36 mouse cellular contexts compared by ENCODE assay signal in the genomic region with DNA sequence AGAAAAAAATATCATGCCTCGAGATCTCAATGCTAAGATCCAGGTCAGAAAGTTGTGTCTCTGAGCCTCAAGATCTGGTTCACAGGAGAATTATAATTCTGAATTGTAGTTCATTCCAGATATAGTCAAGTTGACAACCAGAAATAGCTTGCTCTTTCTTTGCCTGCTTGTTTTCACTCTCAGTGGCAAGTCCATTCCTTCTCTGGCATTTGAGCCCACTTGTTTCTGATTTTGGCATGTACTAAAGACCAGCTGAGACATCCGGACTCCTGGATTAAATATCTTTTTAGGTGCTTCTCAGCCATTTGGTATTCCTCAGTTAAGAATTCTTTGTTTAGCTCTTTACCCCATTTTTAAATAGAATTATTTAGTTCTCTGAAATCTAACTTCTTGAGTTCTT.
"Had no signal": no experiment of that assay in that cellular context is flagged by ENCODE, and none has a peak within 500 bp of the region (broad histone marks: within the 10 kb centered on the region; RNA-seq: fewer than 3 reads in every experiment).

No protein-coding gene starts in this region.

- DNase-seq: heart, postnatal 10 days; heart, postnatal 14 days; heart, postnatal 36 days; heart, postnatal 4 days; kidney, adult 11 months; kidney, adult 18-20 months; kidney, adult 2 months; kidney, adult 8-10 months; kidney, adult 9 months; kidney, postnatal 10 days; kidney, postnatal 14 days; kidney, postnatal 25 days; kidney, postnatal 36 days; kidney, postnatal 4 days; layer of hippocampus, adult 9-11 months; layer of hippocampus, postnatal 36 days had no signal

- H3K36me3 ChIP-seq: heart, embryonic 10.5 days; heart, embryonic 12.5 days; heart, embryonic 13.5 days; heart, embryonic 15.5 days; hindbrain, embryonic 10.5 days; hindbrain, embryonic 12.5 days; hindbrain, embryonic 13.5 days; hindbrain, embryonic 15.5 days; intestine, embryonic 15.5 days; kidney, embryonic 15.5 days had no signal

- H3K4me1 ChIP-seq: heart, embryonic 10.5 days; heart, embryonic 12.5 days; heart, embryonic 13.5 days; heart, embryonic 15.5 days; hindbrain, embryonic 10.5 days; hindbrain, embryonic 12.5 days; hindbrain, embryonic 13.5 days; hindbrain, embryonic 15.5 days; intestine, embryonic 15.5 days; kidney, embryonic 15.5 days had no signal

- H3K9ac ChIP-seq: heart, embryonic 12.5 days; heart, embryonic 13.5 days; heart, embryonic 15.5 days; hindbrain, embryonic 12.5 days; hindbrain, embryonic 13.5 days; hindbrain, embryonic 14.5 days; hindbrain, embryonic 15.5 days; intestine, embryonic 15.5 days; kidney, embryonic 15.5 days had no signal

- ATAC-seq: hindbrain, embryonic 16.5 days; hindbrain, postnatal 0 days; inflammation-experienced regulatory T-cells, adult 6 months; intestine, embryonic 15.5 days; intestine, embryonic 16.5 days; intestine, postnatal 0 days had no signal

- H3K9me3 ChIP-seq: heart, embryonic 10.5 days; heart, embryonic 12.5 days; heart, embryonic 13.5 days; heart, embryonic 15.5 days; hindbrain, embryonic 10.5 days; hindbrain, embryonic 12.5 days; hindbrain, embryonic 13.5 days; hindbrain, embryonic 15.5 days; intestine, embryonic 15.5 days; kidney, embryonic 15.5 days had no signal

- H3K4me2 ChIP-seq: heart, embryonic 11.5 days; heart, embryonic 12.5 days; heart, embryonic 13.5 days; heart, embryonic 15.5 days; hindbrain, embryonic 12.5 days; hindbrain, embryonic 13.5 days; hindbrain, embryonic 14.5 days; hindbrain, embryonic 15.5 days; intestine, embryonic 15.5 days; kidney, embryonic 15.5 days had no signal

- H3K27me3 ChIP-seq: heart, embryonic 12.5 days; heart, embryonic 13.5 days; heart, embryonic 15.5 days; hindbrain, embryonic 12.5 days; hindbrain, embryonic 13.5 days; hindbrain, embryonic 15.5 days; intestine, embryonic 15.5 days; kidney, embryonic 15.5 days had no signal

- H3K4me3 ChIP-seq: heart, embryonic 10.5 days; heart, embryonic 12.5 days; heart, embryonic 13.5 days; heart, embryonic 15.5 days; hindbrain, embryonic 10.5 days; hindbrain, embryonic 12.5 days; hindbrain, embryonic 13.5 days; hindbrain, embryonic 15.5 days; intestine, embryonic 15.5 days; kidney, embryonic 15.5 days; layer of hippocampus, adult 2 months; left cerebral cortex, adult 2 months had no signal

- H3K27ac ChIP-seq: heart, embryonic 10.5 days; heart, embryonic 13.5 days; heart, embryonic 15.5 days; hindbrain, embryonic 10.5 days; hindbrain, embryonic 12.5 days; hindbrain, embryonic 13.5 days; hindbrain, embryonic 14.5 days; hindbrain, embryonic 15.5 days; hindbrain, postnatal 0 days; intestine, embryonic 15.5 days; kidney, embryonic 15.5 days; kidney, postnatal 0 days; layer of hippocampus, adult 2 months; left cerebral cortex, adult 2 months had no signal
